Mouse (Mus musculus) neural tube, embryonic 13.5 days (tissue): ENCODE results near the gene Gm6657. TPM values are rescaled to one million over a fixed set of nuclear protein-coding genes. Genes with fewer than 3 reads are reported as not detected.

Source experiments
- ATAC-seq: fragments of 200-750 bp; cut with Nextera tagmentation; 2 replicates; pipeline ENCODE4 v1.8.0; 2017; ENCODE audit warnings: low read depth, mild to moderate bottlenecking, moderate TSS enrichment, moderate library complexity
- H3K27ac ChIP-seq: fragments of 300-500 bp; sonication (generic); replicated peaks from 2 replicates; pipeline ENCODE4 v1.5.1; 2015; ENCODE audit warnings: moderate library complexity, mild to moderate bottlenecking, inconsistent platforms
- H3K27me3 ChIP-seq: fragments of 300-500 bp; sonication (generic); 2 replicates; pipeline ENCODE4 v1.6.1; 2015; ENCODE audit warnings: mild to moderate bottlenecking, inconsistent platforms
- H3K36me3 ChIP-seq: fragments of 300-500 bp; sonication (generic); 2 replicates; pipeline ENCODE4 v1.6.1; 2015; ENCODE audit warnings: mild to moderate bottlenecking, inconsistent platforms
- H3K4me1 ChIP-seq: fragments of 300-500 bp; sonication (generic); replicated peaks from 2 replicates; pipeline ENCODE4 v1.6.1; 2015; ENCODE audit warnings: inconsistent platforms
- H3K4me2 ChIP-seq: fragments of 300-500 bp; sonication (generic); 2 replicates; pipeline ENCODE4 v1.6.1; 2015; ENCODE audit warnings: inconsistent platforms, mild to moderate bottlenecking, moderate library complexity
- H3K4me3 ChIP-seq: fragments of 300-500 bp; sonication (generic); 2 replicates; pipeline ENCODE4 v1.5.1; 2015; ENCODE audit warnings: mild to moderate bottlenecking, inconsistent platforms
- H3K9ac ChIP-seq: fragments of 300-500 bp; sonication (generic); 2 replicates; pipeline ENCODE4 v1.6.1; 2015; ENCODE audit warnings: moderate library complexity, mild to moderate bottlenecking, inconsistent platforms
- H3K9me3 ChIP-seq: fragments of 300-500 bp; sonication (generic); 2 replicates; pipeline ENCODE4 v1.6.1; 2016; ENCODE audit warnings: inconsistent platforms
- WGBS: fragments of 180-500 bp; shearing (Covaris S2); methylation state at CpG from one replicate; pipeline ENCODE4 v1.1.7; 2015; 5-methylcytosine and 5-hydroxymethylcytosine counted together
- polyA plus RNA-seq: library from polyadenylated mRNA; unstranded; fragments of >200 nt; fragmentation: Nextera tagmentation; extraction: Ambion mirVana; gene quantifications from 2 replicates; pipeline ENCODE4 v1.2.1, GENCODE M21; 2015

Gene Gm6657
- not detected in 2 replicates for polyA plus RNA-seq

DNA sequence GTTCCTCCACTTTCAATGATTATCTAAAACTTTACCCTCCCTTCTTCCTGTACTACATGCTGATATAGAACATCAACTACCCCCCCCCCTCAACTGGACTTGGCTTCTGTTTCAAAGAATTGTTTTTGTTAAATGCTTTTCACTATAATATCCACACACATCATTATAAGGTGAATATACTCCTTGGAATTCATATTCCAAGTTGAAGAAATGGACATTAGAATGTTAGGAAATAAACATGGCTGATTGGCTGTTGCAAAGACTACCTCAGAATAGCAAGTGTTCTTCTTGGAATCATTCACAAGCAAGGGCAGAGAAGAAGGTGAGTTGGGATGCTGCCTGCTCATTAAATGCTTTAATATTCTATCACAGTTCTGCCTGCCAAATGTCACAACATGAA lies at the start of gene Gm6657:
TSS of gene Gm6657 (plus strand) at position 301 of the 400 bp plus-strand sequence.
- ATAC-seq, result no peak
- Histone ChIP-seq H3K4me1 (no peaks in the 10 kb centered on the region), H3K9ac (no peak within 1 kb of the TSS), H3K27me3 (no peaks in the 10 kb centered on the region), H3K4me3 (no peak within 1 kb of the TSS), H3K27ac (no peak within 1 kb of the TSS), H3K36me3 (no peaks in the 10 kb centered on the region), H3K9me3 (no peaks in the 10 kb centered on the region), H3K4me2 (no peak within 1 kb of the TSS)

DNA sequence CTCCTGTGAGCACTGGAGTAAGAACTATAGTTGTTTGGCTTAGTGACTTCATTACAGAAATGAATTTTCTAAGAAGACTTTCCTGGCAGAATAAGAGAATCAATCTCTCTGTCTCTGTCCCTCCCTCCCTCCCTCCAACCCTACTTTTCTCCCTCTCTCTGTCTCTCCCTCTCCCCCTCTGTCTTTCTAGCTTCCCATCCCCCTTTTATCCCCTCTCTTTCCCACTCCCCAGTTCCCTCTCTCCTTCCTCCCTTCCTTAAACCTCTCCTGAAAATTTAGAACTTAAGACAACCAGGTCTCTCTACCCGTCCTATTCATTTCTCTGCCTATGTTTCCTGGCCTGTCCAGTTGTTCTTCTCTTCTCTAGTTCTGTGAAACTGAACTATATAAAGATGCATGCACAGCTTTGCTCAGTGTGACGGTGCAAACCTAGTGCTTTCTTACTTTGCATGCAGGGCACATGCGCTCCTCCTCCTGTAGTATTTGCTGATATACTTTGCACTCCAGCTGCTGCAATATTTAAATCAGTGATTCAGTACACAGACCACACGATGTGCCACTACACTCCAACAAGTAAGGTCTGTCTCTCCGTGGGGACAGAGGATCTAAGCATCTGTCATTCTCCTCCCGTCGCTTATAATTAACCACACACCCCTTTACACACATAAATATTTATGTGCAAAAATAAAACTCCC lies 40.6 kb upstream of the Gm6657 start:
- Histone ChIP-seq H3K4me2 (no peak overlapping the region), H3K4me1 (peaks cover 10% of the 10 kb centered on the region), H3K9me3 (no peaks in the 10 kb centered on the region), H3K27me3 (no peaks in the 10 kb centered on the region), H3K36me3 (no peaks in the 10 kb centered on the region), H3K9ac (no peak overlapping the region), H3K27ac (no peak overlapping the region), H3K4me3 (no peak overlapping the region)
- ATAC-seq, result peak; percentile 83
- 30% methylated on average over 7 of the region's 7 CpGs for WGBS

DNA sequence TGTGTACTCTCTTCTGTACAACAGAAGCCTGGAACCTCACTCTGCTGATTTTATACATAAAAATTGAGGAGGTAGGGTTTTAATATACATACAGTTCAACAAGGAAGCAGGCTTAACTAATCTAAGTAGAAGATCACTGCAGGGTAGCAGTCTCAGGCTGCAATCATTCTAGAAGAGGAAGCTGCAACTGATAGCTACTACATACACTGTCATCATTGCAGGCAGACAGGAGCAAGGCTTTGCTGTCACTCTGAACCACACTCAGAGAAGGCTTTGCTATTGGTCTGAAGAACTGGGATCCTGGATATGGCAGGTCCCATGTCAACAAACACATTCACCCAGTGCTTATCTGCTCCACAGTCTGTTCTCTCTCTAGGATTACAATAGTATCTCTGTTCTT lies 23.9 kb upstream of the Gm6657 start:
- H3K4me2 ChIP-seq, result no peak overlapping the region
- H3K27ac ChIP-seq, result no peak overlapping the region
- no peaks in the 10 kb centered on the region for H3K36me3 ChIP-seq
- no peaks in the 10 kb centered on the region for H3K27me3 ChIP-seq
- no peak overlapping the region for H3K4me3 ChIP-seq
- ATAC-seq, result no peak
- no peak overlapping the region for H3K9ac ChIP-seq
- no peaks in the 10 kb centered on the region for H3K9me3 ChIP-seq
- H3K4me1 ChIP-seq, result no peaks in the 10 kb centered on the region

DNA sequence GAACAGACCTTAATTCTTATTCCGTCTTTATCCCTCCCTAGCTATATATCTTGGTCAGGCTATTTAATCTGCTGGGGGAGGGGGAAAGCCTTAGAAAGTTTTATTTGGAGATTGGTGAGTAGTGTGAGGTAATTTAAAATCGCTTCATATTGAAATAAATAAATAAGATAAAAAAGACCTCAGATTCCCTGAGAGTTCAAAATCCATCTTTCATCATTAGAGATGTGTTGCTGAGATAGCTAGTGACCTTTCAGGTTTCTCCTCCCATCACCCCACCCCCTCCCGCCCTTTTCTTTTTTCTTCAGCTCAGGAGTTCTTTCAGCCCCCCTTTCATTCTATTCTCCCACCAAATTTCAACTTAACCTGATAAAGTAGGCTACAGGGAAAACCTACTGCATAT lies 20.1 kb upstream of the Gm6657 start:
- H3K4me3 ChIP-seq, result no peak overlapping the region
- no peak overlapping the region for H3K4me2 ChIP-seq
- H3K4me1 ChIP-seq, result no peaks in the 10 kb centered on the region
- 86% methylated on average over 3 of the region's 3 CpGs for WGBS
- H3K9me3 ChIP-seq, result no peaks in the 10 kb centered on the region
- H3K36me3 ChIP-seq, result no peaks in the 10 kb centered on the region
- ATAC-seq, result no peak
- H3K27ac ChIP-seq, result no peak overlapping the region
- H3K9ac ChIP-seq, result no peak overlapping the region
- H3K27me3 ChIP-seq, result no peaks in the 10 kb centered on the region

DNA sequence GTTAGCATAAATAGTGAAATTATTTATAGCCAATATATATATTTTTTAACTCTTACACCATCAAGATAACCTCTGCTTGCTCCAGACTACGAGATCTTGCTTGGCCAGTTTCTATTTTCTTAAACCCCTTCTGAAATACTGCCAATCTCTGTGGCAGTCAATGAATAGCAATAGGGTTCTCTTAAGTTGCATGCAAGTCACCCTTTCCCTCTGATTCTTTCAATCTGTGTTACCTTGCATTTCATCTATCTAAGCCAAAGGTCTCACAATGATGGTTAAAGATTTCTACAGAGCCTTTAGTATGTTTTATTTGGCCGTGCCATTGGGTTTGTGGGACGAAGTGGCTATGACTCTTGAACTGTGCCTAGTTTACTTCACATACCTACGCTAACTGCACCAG lies 19.4 kb upstream of the Gm6657 start:
- no peak overlapping the region for H3K27ac ChIP-seq
- H3K27me3 ChIP-seq, result no peaks in the 10 kb centered on the region
- H3K9me3 ChIP-seq, result no peaks in the 10 kb centered on the region
- no peak overlapping the region for H3K9ac ChIP-seq
- whole genome bisulfite sequencing, result 91% methylated on average over 4 of the region's 4 CpGs
- H3K36me3 ChIP-seq, result no peaks in the 10 kb centered on the region
- H3K4me2 ChIP-seq, result no peak overlapping the region
- H3K4me3 ChIP-seq, result no peak overlapping the region
- ATAC-seq, result no peak
- H3K4me1 ChIP-seq, result no peaks in the 10 kb centered on the region

DNA sequence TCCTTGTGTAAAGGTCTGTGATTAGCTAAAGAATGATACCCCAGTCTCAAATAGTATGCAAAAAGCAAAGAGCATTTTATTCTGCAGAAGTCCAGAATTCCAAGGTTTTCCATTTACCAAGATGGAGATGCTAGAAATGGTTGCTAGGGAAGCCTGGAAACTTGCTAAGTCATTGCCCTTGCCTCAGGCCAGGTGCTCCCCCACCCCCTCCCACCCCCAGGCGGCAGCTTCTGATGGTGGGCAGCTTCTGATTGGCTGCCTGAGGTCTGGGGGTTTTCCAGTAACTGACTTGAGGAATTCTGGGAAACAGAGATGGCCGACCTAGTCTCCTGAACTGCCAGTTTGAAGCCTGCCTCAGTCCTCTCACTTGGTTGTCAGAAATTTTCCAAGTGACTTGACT lies 12.6 kb upstream of the Gm6657 start:
- Histone ChIP-seq H3K27me3 (no peaks in the 10 kb centered on the region), H3K36me3 (no peaks in the 10 kb centered on the region), H3K4me2 (no peak overlapping the region), H3K9me3 (no peaks in the 10 kb centered on the region), H3K4me3 (no peak overlapping the region), H3K9ac (no peak overlapping the region), H3K4me1 (no peaks in the 10 kb centered on the region), H3K27ac (no peak overlapping the region)
- WGBS, result 73% methylated on average over 2 of the region's 2 CpGs
- no peak for ATAC-seq

DNA sequence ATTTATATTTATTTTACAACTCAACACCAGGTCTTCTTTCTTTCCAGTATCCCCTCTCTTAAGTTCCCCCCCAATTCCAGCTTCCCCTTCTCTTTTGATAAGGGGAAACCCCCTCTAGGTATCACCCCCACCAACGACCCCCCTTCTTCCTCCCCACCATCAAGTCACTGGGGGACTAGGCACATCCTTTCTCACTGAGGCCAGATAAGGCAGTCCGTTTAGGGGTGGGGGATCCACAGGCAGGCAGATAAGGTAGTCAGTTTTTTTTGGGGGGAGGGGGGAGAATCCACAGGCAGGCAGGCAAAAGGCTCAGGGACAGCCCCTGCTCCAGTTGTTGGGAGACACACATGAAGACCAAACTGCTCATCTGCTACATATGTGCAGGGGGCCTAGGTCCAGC lies 1.3 kb downstream of the Gm6657 start:
- 68% methylated on average over 2 of the region's 2 CpGs for WGBS
- no peak overlapping the region for H3K27ac ChIP-seq
- ATAC-seq, result no peak
- no peaks in the 10 kb centered on the region for H3K36me3 ChIP-seq
- no peak overlapping the region for H3K4me2 ChIP-seq
- H3K9me3 ChIP-seq, result no peaks in the 10 kb centered on the region
- H3K4me1 ChIP-seq, result no peaks in the 10 kb centered on the region
- H3K27me3 ChIP-seq, result no peaks in the 10 kb centered on the region
- no peak overlapping the region for H3K4me3 ChIP-seq
- H3K9ac ChIP-seq, result no peak overlapping the region

DNA sequence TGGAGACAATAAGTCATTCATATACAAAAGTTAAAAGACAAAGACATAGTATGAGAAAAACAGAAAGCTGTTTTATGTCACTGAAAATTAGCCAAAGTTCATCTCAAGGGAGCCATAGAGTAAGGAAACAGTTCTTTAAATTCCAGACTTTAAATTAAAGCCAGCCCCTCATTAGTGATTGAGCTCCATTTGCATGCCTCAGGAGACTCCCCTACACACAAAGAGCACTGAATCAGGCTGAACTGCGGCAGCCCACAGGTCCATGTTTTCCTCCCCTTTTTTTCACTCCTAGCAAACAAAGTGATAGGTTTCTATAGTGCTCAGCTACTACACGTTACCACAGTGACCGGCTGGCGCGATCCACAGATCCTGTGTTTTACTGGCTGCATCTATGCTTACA lies 9.6 kb downstream of the Gm6657 start:
- Histone ChIP-seq H3K4me1 (peaks cover 10% of the 10 kb centered on the region), H3K9ac (no peak overlapping the region), H3K36me3 (no peaks in the 10 kb centered on the region), H3K9me3 (no peaks in the 10 kb centered on the region), H3K4me3 (no peak overlapping the region), H3K27ac (0 out of 2 replicates have a peak overlapping the region, but pooled peaks have one; percentile 7), H3K4me2 (no peak overlapping the region), H3K27me3 (no peaks in the 10 kb centered on the region)
- peak; percentile 65; the same call in 1 of the 2 replicates for ATAC-seq
- 44% methylated on average over 5 of the region's 5 CpGs for WGBS

DNA sequence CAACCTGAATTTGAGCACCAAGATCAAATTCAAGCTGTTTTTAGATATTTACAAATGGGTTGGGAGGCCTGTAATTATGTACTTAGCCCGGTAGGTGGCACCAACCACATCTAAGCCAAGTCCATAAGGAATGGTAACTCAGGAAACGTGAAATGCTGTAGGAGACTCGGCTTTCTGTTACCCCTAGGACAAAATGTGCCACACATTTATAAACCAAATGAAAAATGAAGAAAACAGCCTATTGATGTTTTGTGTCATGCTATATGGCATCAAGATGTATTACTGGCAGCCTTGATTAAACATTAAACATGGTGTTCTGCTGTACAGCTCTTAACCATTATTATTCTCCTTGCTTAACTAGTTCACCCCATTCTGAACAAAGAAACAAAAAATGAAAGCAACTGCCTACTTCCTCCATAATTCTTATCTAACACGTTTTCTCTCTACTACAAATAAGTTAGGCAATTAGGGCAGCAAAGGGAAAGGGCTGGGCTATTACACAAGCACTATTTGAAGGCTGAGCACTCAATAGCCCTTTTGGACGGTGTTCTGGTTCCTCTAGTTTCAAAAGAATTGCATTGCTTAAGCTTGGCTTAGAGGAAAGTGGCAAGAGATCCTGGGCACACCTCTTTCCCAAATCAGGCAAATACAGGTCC lies 12.0 kb downstream of the Gm6657 start:
- H3K9me3 ChIP-seq, result no peaks in the 10 kb centered on the region
- no peaks in the 10 kb centered on the region for H3K27me3 ChIP-seq
- no peaks in the 10 kb centered on the region for H3K36me3 ChIP-seq
- H3K4me3 ChIP-seq, result no peak overlapping the region
- peaks cover 10% of the 10 kb centered on the region for H3K4me1 ChIP-seq
- peak; percentile 53; the same call in 1 of the 2 replicates for ATAC-seq
- peak overlapping the region; percentile 28; the same call in 1 of the 2 replicates for H3K4me2 ChIP-seq
- H3K27ac ChIP-seq, result no peak overlapping the region
- WGBS, result 5% methylated on average over 5 of the region's 5 CpGs
- H3K9ac ChIP-seq, result no peak overlapping the region

DNA sequence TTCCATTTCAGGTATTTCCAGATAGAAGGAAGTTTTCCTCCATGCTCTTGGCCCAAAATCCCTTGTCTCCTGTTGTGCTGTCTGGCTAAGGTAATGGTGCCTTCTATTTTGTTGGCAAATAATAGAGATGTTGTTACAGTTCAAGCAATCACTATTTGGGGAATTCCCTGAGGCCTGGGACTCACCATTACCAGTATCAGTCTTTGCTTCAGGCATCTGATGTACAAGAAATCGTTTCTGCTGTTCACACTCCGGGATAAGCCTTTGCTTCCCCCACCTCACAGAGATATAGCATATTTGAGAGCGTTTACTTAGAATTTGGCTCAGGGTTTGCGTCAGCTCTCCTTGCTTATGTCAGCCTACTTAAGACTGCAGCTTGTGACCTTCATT lies 12.5 kb downstream of the Gm6657 start:
- H3K27me3 ChIP-seq, result no peaks in the 10 kb centered on the region
- no peak overlapping the region for H3K27ac ChIP-seq
- H3K4me3 ChIP-seq, result no peak overlapping the region
- no peaks in the 10 kb centered on the region for H3K36me3 ChIP-seq
- no peaks in the 10 kb centered on the region for H3K9me3 ChIP-seq
- WGBS, result 88% methylated on average over 4 of the region's 4 CpGs
- H3K4me2 ChIP-seq, result no peak overlapping the region
- H3K4me1 ChIP-seq, result peaks cover 10% of the 10 kb centered on the region
- no peak overlapping the region for H3K9ac ChIP-seq
- ATAC-seq, result no peak

DNA sequence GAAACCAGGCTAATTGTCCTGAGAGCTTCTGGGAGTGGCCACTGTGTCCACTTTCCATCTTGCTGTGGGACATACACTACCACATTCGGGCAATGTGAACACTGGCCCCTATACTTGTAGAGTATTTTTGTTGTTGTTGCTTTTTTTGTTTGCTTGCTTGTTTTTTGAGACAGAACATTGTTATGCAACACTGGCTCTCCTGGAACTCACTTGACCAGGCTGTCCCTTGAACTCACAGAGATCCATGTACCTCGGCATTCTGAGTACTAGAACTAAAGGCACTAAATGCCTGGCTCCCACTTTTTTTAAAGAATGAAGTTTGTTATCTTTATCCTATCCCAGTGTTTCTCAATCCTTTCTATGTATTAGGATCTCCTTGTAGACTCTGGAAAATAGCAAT lies 15.8 kb downstream of the Gm6657 start:
- Histone ChIP-seq H3K4me3 (no peak overlapping the region), H3K27ac (no peak overlapping the region), H3K4me2 (no peak overlapping the region), H3K36me3 (no peaks in the 10 kb centered on the region), H3K4me1 (no peaks in the 10 kb centered on the region), H3K9ac (no peak overlapping the region), H3K9me3 (no peaks in the 10 kb centered on the region), H3K27me3 (no peaks in the 10 kb centered on the region)
- WGBS, result 85% methylated on average over 2 of the region's 2 CpGs
- no peak for ATAC-seq

DNA sequence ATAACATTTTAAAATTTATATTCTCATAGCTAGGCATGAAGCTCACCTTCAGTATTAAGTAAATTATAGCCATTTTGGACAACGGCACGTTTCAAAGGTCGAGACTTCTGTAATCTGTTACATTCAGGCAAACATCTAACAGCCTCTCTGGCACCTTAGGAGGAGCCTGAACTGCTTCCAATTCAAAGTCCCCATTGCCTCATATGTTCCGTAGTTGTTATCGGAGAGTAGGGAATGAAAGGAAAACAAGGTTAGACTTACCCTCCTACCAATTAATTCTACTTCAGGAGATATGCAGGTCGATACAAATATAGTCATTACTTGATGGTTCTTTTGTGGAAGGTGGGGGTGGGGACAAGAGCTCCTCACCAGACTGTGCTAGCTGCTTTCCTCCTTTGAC lies 21.4 kb downstream of the Gm6657 start:
- no peaks in the 10 kb centered on the region for H3K36me3 ChIP-seq

More for the DNA sequence above, 21.4 kb downstream of the Gm6657 start:
- no peaks in the 10 kb centered on the region for H3K4me1 ChIP-seq
- H3K4me3 ChIP-seq, result no peak overlapping the region
- no peak for ATAC-seq
- no peak overlapping the region for H3K4me2 ChIP-seq
- no peak overlapping the region for H3K27ac ChIP-seq
- H3K9ac ChIP-seq, result no peak overlapping the region
- H3K9me3 ChIP-seq, result no peaks in the 10 kb centered on the region
- 82% methylated on average over 6 of the region's 6 CpGs for WGBS
- H3K27me3 ChIP-seq, result no peaks in the 10 kb centered on the region
